Mouse (Mus musculus): ENCODE results near the gene Slc37a1.

- TF ChIP-seq POLR2A (IDR thresholded peaks at IDR 0.05; ENCODE audit: control insufficient read depth, extremely low read depth, insufficient read depth, low read length, poor library complexity) (no peak), CTCF (IDR thresholded peaks at IDR 0.05; ENCODE audit: borderline replicate concordance, control insufficient read depth, extremely low read depth, insufficient read depth, low read length, poor library complexity) (no peak)
Measured at GRCm38 (mm10) chr17:31385671-31386665, 99.4 kb downstream of the Slc37a1 start, which contains the start of gene Pde9a.

Measured in thymus, adult 2 months (tissue).